Mouse (Mus musculus) embryo, embryonic 9.5 days (tissue): ENCODE measurements at regions not wholly inside any gene's neighbourhood (a gene's known extent, or its start where the extent isn't known, plus 50 kb on each side); places are given as distances from the start of the nearest gene placed in this dataset.

Experiments
- DNase-seq: peaks from one replicate; pipeline ENCODE4 v3.0.0-alpha.2; 2017; ENCODE audit errors: extremely low spot score

DNA sequence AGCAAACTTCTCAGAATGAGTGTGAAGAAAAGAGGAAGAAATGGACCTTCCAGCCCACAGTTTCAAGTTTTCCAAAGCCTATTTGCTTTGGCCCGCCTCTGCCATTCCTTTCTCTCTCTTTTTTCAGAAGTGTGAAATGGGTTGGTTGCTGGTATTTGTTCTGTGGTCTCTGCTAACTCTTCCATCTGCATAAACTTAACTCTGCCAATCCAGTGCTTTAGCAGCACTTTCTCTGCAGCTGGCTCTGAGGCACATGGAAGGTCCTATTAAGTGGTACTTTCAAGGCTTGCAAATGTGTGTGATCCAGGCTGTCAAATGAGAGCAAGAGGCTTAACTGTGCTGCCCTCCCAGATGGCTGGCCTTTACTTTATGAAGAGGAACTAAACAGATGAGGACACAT, 383.6 kb downstream of the Gm826 start:
- no peak for DNase-seq

DNA sequence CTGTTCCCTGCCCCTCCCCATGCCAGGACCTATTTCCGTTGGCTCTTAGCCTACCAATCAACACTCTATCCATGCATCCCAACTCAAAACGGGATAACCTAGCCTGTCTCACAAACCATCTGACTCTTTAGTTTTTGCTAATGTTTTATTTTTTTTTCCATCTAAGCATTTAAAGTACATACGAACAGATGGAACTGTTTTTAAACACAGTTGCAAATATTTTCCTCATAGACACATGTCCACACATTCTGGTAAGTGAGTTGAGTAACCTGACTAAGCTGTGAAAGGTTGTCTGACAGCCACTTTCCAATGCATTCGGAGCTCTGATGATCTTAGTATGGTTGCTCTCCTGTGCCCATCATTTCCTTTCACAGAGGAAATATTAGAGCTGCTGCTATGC, 384.9 kb downstream of the Gm826 start:
- no peak for DNase-seq

DNA sequence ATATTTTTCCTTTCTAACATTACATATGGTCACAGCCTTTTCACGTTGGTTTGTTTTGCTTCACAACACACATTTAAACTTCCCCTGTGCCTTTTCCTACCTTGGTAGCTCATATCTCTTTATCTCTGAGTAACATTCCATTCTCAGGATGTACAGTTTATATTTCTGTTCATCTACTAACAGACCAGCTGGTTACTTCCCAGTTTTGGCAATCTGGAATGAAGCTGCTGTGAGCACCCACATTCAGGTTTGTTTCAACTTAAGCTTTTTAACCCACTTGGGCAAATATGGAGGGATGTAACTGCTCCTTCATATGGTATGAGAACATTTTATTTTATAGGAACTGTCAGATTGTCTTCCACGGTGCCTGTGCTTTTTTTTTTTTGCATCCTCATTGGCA, 403.2 kb downstream of the Gm826 start:
- DNase-seq, result no peak

DNA sequence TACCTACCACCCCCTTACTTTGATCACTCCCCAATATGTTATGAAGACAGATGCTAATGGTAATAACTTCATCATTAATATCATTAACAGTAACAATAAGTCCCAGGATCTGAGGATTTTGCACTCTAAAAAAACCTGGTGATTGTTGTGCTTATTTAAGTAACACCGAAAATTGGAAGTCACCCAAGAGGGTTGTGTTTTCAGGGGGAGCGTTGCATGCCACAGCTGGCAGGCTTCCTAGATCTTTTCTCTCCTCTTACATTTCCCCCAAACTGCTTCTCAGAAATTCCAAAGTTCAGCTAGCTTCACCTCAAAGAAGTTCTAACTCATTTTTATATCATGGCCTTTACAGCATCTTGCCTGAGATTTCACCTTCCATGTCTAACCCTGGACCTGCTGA, 444.3 kb downstream of the Gm826 start:
- DNase-seq, result no peak

DNA sequence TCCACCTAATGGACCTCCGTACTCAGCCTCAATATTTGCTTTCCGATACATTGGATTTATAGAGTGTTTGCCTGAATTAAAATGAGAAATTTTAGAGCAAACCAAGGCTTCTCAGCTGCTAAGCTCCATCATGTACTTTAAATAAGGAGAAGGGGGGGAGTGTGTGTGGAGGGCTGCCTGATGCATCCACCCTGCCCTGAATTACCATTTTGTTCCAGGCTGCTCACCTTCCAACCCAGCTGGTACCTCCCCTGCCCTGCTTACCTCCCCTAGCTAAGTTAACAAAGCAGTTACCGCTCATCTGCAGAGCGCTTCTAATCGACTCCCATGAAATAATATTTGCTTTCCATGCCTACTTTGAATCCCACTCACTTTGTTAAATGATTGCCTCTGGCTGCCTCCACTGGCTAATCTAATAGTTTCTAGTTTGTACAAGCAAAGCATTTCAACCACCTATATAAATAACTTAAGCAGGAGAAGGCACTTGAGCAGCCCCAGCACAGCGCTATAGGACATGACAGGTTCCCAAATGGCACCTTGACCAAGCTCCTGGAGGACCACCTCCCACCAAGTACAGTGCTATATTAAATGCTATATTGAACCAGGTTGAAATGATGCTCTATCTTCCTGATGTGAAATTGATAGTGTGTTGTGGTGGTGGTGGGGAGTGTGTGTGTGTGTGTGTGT, 449.0 kb downstream of the Gm826 start:
- DNase-seq, result no peak

DNA sequence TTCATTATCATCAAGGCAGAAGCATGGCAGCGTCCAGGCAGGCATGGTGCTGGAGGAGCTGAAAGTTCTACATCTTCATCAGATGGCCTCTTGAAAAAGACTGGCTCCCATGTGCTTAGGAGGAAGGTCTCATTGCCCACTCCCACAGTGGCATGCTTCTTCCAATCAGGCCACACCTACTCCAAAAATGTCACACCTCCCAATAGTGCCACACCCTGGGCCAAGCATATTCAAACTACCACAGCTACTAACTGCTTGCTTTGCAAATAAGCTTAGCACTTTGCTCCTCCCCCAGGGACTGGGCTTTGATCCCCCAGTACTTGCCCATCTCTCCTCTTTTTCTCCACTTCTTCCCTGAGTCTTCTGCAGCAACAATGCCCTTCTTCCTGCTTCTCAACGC, 467.0 kb downstream of the Gm826 start:
- DNase-seq, result no peak

DNA sequence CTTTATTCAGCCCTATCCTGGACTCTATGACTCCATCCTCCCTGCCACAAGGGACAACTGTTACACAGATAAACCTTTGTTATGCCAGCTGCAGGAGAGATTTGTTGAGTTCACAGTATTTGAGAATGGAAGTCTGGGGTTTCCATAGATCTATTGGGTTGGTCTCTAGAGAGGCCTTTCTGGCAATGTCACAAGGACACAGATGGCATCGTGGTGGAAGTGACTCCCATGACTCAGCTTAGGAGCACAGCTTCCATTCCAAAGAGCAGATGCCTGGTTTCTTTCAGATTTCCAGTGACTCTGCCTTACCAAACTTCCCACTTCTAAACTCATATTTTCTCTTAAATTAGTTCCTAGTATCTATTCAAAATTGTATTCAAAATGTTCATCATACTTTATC, 467.6 kb downstream of the Gm826 start:
- no peak for DNase-seq

DNA sequence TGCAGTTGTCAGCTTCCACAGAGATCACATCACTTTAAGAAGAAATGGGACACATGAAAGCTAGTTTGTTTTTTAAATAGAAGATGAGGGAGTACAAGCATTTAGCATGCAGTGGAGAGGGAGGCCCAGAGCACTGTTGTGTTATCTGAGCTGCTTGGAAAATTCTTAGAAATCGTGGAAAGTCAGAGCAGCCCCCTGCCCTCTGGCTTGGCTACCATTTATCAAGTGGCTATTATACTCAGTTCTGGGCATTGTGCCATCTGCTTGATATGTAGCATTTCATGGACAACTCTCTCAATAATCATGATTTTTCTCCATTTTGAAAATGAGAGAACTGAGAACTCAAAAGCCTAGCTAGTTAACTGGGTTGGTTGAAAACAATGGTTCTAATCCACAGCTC, 470.8 kb downstream of the Gm826 start:
- no peak for DNase-seq

DNA sequence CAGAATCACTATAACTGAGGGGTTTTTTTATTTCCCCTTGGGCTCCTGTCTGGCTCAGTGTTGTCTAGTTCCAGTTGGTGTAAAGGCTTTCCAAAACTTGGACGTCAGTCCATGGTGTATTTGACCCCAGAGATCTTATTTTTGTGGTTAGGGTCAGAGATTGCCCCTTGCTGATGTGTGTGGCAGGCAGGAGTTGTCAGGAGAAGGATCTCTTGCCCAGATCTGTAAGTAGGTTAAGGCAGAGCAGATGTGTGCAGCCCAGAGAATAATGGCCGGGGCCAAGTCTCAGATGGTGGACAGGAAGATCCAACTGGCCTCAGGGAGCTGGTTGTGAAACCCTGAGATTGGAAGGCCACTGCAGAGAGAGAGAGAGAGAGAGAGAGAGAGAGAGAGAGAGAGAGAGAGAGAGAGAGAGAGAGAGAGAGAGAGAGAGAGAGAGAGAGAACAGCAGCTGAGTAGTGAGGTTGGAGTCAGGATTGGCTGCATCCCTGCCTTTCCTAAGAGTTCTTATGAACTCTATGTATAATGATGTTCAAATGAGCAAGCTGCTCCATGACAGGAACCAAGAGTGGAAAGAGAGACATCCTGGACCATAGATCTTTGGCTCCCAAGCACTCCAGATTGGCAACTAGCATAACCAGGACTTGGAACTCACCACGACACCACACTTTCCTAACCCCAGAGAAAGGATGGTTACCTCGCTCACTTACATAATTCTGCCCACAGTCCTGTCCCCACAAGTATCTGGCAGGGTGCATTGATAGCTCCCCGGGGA, 479.9 kb downstream of the Gm826 start:
- no peak for DNase-seq

DNA sequence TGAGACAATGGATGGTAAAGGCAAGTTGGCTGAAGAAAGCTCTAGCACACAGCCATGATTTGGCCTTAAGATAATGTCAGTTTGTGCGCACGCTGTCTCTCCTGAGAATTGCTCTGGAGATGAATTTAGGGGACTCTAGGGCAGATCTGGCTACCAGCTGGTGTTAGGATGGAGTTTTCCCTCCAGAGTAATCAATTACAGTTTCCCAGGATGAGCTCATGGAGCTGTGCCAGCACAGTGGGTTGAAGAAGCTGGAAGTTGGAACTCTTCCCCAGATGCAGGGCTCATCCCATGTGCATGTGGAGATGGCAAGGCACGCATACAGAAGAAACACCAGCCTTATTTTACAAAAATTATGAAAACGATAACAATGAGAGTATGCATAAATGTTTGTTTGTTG, 481.0 kb downstream of the Gm826 start:
- no peak for DNase-seq

DNA sequence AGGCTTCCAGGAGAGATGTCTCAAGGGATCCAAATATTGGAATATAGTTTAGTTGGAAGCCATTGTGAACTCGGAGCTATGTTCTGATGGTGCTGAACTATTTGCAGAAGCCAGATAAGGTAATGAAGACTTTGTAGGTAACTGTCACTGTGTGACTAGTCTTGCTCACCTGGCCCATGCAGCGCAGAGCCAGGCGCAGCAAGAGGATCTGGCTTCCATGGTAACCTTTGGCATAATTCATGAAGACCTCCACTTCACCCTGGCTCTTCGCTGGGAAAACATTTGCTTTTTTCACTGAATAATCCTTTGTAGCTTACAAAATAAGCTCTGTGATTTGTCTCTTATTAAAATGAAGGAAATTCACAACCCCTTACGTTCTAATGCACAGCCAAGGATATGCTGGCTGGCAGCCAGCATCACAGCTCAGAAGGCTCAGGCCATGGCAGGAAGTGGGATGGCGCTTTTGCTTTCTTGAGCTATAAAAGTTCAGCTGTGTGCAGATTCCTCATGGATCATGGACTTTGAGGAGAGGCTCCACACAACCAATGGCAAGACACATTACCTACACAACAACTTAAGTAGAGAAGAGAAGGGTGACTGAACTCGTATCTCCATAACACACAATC, 501.4 kb downstream of the Gm826 start:
- DNase-seq, result no peak

DNA sequence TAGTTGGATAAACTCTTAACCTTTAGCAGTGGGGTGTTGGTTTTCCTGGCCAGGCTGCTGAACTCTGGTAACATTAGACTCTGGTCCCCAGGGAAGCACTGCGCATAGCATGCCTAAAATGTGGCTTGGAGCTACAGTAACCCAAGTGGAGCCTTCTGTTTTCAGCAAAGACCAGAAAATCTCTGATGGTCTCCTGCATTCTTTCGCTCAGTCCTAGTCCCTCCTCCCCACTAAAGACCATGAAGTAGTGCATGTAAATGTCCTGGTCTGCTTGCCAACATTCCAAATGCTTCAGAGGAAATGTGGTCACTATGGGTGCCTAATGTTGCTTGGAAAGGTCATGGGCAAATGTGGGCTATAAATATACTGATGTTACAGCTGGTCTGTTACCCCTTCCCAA, 507.5 kb downstream of the Gm826 start:
- no peak for DNase-seq

DNA sequence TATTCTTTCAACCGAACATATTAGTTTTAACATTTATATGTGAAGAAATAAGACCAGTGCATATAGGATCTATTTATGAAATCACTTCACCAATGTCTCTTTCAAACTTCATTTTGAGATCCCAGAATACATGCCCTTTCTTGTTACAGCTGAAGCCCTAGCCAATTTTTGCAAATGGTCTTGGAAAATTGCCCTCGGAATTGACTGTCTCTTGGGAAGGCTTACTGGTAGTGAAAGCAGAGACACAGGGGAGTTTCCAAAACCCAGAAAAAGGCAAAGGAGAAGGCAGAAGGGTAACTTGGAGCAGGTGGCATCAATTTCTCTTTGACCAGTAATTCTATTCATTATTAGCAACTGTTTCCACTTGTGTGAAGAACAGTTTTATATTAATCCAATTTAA, 515.4 kb downstream of the Gm826 start:
- no peak for DNase-seq

DNA sequence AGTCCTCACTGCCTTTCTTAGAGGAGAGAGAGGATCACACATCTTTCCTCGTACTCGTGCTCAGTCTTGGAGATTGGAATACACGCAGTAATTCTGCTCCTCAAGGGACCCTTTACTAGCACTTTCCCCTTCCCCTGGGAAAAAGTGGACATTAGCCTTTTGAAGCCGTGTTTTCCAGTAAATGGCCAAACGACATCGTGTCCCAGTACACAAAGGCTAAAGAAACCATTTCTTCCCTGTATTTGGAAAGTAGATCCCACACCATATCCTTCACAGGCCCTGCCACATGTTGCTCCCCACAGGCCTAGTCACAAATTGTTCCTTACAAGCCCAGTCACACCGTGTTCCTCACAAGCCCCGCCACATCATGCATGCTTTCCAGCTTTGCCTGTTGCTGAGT, 517.6 kb downstream of the Gm826 start:
- no peak for DNase-seq
